Mouse (Mus musculus): ENCODE measurements around the gene Npas1.

Gene Npas1

GRCm38 (mm10) chr7:16477628-16478027 is at the start of gene Npas1:
Gene Npas1, minus strand, starts transcription at chr7:16477728.
- in situ Hi-C loops (cut with MboI; ENCODE audit: low pct_unique_long_range_greater_than_20kb in 1 of 2, low sequenced_read_pairs in 2 of 2, unreplicated experiment in 1 of 2), result no loop called here

DNA sequence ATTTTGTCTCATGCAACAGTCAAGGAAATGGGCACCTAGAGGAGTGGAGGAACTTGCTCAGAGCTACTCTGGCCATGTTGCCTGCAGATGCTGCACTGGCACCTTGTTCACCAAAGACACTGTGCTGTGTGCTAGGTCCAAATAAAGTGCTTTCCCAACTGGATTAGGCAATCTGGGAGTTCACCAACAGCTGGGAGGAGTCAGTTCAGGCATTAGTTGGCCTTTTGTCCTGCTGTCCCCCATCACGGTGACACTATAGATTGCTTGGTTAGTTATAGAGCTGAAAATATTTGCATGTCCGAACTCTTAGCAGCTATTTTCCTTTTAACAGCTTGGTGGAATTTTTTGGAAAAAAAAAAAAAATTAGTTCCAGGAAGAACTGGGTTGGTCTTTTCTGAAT is 48.5 kb upstream of the Npas1 start:
- in situ Hi-C loops (cut with MboI; ENCODE audit: low pct_unique_long_range_greater_than_20kb in 1 of 2, low sequenced_read_pairs in 2 of 2, unreplicated experiment in 1 of 2), result no loop called here

DNA sequence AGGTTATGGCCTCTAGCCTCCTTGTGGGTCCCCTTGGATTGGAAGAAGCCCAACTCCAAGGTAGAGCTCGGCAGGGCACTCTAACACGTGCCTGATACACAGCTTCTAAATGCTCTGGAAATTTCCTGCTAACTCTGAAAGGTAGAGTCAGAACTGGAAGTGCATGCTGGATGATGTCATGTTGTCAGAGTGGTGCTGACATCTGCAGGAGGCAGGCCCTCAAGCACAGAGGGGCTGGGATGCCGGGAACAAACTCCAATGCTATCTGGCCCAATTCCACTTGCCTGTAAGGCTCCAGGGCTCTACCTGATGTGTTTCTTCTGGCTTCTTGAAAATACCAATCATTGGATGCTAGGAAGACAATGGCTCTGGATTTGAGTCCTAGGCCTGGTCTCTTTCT is 47.9 kb upstream of the Npas1 start:
- in situ Hi-C loops (cut with MboI; ENCODE audit: low pct_unique_long_range_greater_than_20kb in 1 of 2, low sequenced_read_pairs in 2 of 2, unreplicated experiment in 1 of 2), result no loop called here

DNA sequence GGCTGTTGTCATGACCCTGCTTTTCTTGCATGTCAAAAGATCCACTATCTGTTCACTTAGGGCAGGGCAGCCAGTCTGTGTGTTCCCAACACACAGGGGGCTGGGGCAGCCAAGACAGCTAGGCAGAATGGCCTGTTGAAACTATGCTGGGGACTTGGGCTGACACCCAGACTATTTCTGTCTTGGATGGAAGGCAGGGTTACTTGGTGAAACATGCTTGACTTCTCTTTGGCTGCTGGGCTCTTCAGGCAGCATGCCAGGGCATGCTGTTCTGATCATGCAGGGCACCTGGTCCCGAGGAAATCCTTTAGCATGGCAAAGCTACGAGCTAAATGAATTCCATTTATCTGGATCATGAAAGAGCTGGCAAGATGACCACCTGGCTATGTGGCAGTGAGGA is 46.8 kb upstream of the Npas1 start:
- in situ Hi-C loops (cut with MboI; ENCODE audit: low pct_unique_long_range_greater_than_20kb in 1 of 2, low sequenced_read_pairs in 2 of 2, unreplicated experiment in 1 of 2), result no loop called here

GRCm38 (mm10) chr7:16519310-16519709 is 41.8 kb upstream of the Npas1 start:
- in situ Hi-C loops (cut with MboI; ENCODE audit: low pct_unique_long_range_greater_than_20kb in 1 of 2, low sequenced_read_pairs in 2 of 2, unreplicated experiment in 1 of 2), result no loop called here

- in situ Hi-C loops (cut with MboI; ENCODE audit: low pct_unique_long_range_greater_than_20kb in 1 of 2, low sequenced_read_pairs in 2 of 2, unreplicated experiment in 1 of 2), result no loop called here
Measured at GRCm38 (mm10) chr7:16517198-16517597, 39.7 kb upstream of the Npas1 start.

DNA sequence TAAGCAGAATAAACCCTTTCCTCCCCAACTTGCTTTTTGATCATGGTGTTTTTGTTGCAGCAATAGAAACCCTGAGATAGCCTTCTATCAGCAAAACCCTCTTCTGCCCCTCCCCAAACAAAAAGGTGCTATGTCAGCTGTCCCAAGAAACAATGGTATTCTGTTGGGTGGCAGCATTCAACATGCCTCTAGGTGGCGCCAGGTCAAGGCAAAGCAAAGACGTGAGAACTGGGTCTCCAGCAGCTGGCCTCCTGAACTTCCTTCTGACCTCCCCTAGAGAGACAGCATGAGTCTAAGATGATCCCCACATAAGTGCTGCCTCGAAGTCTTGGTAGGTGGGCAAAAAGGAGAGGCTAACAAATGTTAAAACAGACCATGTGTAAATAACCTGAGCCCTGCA is 29.8 kb upstream of the Npas1 start:
- in situ Hi-C loops (cut with MboI; ENCODE audit: low pct_unique_long_range_greater_than_20kb in 1 of 2, low sequenced_read_pairs in 2 of 2, unreplicated experiment in 1 of 2), result no loop called here

GRCm38 (mm10) chr7:16505226-16505593 is 27.7 kb upstream of the Npas1 start:
- in situ Hi-C loops (cut with MboI; ENCODE audit: low pct_unique_long_range_greater_than_20kb in 1 of 2, low sequenced_read_pairs in 2 of 2, unreplicated experiment in 1 of 2), result no loop called here

GRCm38 (mm10) chr7:16504573-16505225 is 27.2 kb upstream of the Npas1 start:
- in situ Hi-C loops (cut with MboI; ENCODE audit: low pct_unique_long_range_greater_than_20kb in 1 of 2, low sequenced_read_pairs in 2 of 2, unreplicated experiment in 1 of 2), result no loop called here

DNA sequence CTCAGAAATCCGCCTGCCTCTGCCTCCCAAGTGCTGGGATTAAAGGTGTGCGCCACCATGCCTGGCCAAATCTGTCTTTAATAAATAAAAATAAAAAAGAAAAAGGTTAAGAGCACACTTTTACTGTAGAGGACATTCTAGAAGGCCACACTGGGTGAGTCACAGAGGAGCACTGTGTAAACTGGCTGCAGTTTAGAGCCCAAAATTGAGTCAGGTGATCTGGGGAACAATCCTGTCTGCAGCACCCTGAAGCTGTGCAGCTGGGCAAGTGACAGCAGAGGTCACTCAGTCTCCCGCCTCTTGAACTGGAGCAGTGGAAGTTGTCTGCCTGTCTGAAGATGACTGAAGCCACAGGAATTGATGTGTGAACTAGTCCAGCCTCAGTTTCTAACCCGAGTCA is 24.0 kb upstream of the Npas1 start:
- in situ Hi-C loops (cut with MboI; ENCODE audit: low pct_unique_long_range_greater_than_20kb in 1 of 2, low sequenced_read_pairs in 2 of 2, unreplicated experiment in 1 of 2), result no loop called here

- in situ Hi-C loops (cut with MboI; ENCODE audit: low pct_unique_long_range_greater_than_20kb in 1 of 2, low sequenced_read_pairs in 2 of 2, unreplicated experiment in 1 of 2), result no loop called here
Measured at GRCm38 (mm10) chr7:16499671-16500104, 22.2 kb upstream of the Npas1 start.

GRCm38 (mm10) chr7:16496260-16496659 is 18.7 kb upstream of the Npas1 start:
- in situ Hi-C loops (cut with MboI; ENCODE audit: low pct_unique_long_range_greater_than_20kb in 1 of 2, low sequenced_read_pairs in 2 of 2, unreplicated experiment in 1 of 2), result no loop called here

- in situ Hi-C loops (cut with MboI; ENCODE audit: low pct_unique_long_range_greater_than_20kb in 1 of 2, low sequenced_read_pairs in 2 of 2, unreplicated experiment in 1 of 2), result no loop called here
Measured at GRCm38 (mm10) chr7:16493361-16493760, 15.8 kb upstream of the Npas1 start.

DNA sequence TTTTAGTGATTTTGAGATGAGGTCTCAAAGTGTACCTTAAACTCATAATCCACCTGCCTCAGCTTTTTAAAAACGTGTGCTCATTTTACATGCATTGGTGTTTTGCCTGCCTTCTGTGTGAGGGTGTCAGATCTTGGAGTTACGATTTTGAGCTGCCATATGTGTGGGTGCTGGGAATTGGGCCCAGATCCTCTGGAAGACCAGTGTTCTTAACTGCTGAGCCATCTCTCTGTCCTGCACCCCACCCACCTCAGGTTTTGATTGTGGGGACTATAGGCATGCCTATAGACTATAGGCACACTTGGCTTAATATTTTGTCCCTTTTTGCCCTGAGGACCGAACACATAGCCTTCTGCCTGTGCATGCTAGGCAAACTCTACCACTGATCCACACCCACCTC is 14.7 kb upstream of the Npas1 start:
- in situ Hi-C loops (cut with MboI; ENCODE audit: low pct_unique_long_range_greater_than_20kb in 1 of 2, low sequenced_read_pairs in 2 of 2, unreplicated experiment in 1 of 2), result no loop called here

- in situ Hi-C loops (cut with MboI; ENCODE audit: low pct_unique_long_range_greater_than_20kb in 1 of 2, low sequenced_read_pairs in 2 of 2, unreplicated experiment in 1 of 2), result no loop called here
Measured at GRCm38 (mm10) chr7:16491759-16492158, 14.2 kb upstream of the Npas1 start.

DNA sequence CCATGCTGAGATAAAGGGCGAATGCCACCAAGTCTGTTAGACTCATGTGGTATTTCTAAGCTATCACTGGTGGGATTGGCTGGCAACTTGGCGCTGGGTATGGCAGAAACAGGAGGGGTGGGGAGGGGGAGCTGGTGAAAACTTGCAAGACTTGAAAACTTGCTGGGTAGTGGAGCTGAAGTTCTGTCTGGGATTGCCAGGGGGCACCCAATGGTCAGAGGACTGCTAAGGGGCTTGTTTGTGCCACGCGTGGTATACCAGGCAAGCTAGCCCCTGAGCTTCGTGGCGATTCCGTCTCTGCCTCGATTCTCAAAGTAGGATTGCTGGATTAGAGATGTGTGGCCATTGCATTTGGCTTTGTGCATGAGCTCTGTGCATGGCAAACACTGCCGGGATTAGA is 12.4 kb upstream of the Npas1 start:
- in situ Hi-C loops (cut with MboI; ENCODE audit: low pct_unique_long_range_greater_than_20kb in 1 of 2, low sequenced_read_pairs in 2 of 2, unreplicated experiment in 1 of 2), result no loop called here

DNA sequence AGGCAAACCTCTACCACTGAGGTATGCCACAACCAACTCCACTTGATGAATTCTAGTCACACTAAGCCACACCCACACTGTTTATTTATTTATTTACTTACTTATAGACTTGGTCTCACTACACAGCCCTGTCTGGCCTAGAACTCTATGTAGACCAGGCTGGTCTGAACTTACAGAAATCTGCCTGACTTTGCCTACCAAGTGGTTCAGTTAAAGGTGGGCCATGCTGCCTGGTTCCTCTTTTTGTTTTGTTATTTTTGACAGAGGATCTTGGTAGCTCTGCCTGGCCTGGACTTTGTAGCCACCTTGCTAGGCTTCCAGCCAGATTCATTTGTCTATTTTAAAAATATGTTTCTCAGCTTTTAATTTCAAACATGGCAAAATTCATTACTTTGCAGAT is 11.3 kb upstream of the Npas1 start:
- in situ Hi-C loops (cut with MboI; ENCODE audit: low pct_unique_long_range_greater_than_20kb in 1 of 2, low sequenced_read_pairs in 2 of 2, unreplicated experiment in 1 of 2), result no loop called here

- in situ Hi-C loops (cut with MboI; ENCODE audit: low pct_unique_long_range_greater_than_20kb in 1 of 2, low sequenced_read_pairs in 2 of 2, unreplicated experiment in 1 of 2), result no loop called here
Measured at GRCm38 (mm10) chr7:16476600-16476989, 933 bp downstream of the Npas1 start.

GRCm38 (mm10) chr7:16475764-16476599 is 1.5 kb downstream of the Npas1 start:
- in situ Hi-C loops (cut with MboI; ENCODE audit: low pct_unique_long_range_greater_than_20kb in 1 of 2, low sequenced_read_pairs in 2 of 2, unreplicated experiment in 1 of 2), result no loop called here

- in situ Hi-C loops (cut with MboI; ENCODE audit: low pct_unique_long_range_greater_than_20kb in 1 of 2, low sequenced_read_pairs in 2 of 2, unreplicated experiment in 1 of 2), result no loop called here
Measured at GRCm38 (mm10) chr7:16475321-16475720, 2.2 kb downstream of the Npas1 start.
